Mouse (Mus musculus): ENCODE measurements around the gene Sult6b2. TPM values are rescaled to one million over a fixed set of nuclear protein-coding genes. Genes with fewer than 3 reads are reported as not detected.

The Sult6b2 gene
- polyA plus RNA-seq, 1 experiment from 2014 or later: 49.8 TPM

- H3K27me3 ChIP-seq (replicated peaks; ENCODE audit: control insufficient read depth, insufficient read depth, low read length): no peaks in the 10 kb centered on the region
- ATAC-seq: no peak
- no peaks in the 10 kb centered on the region for H3K36me3 ChIP-seq (ENCODE audit: control insufficient read depth, insufficient read depth, low read length)
- no peaks in the 10 kb centered on the region for H3K4me1 ChIP-seq (ENCODE audit: control insufficient read depth, insufficient read depth, low read length)
- 74% methylated on average over 9 of the region's 9 CpGs for WGBS
- H3K4me2 ChIP-seq (ENCODE audit: low read depth, low read length): no peak overlapping the region
- H3K9ac ChIP-seq (ENCODE audit: low read depth, low read length): no peak overlapping the region
- H3K27ac ChIP-seq (ENCODE audit: low read length): no peak overlapping the region
- no peaks in the 10 kb centered on the region for H3K9me3 ChIP-seq (ENCODE audit: control insufficient read depth, low read length)
- H3K4me3 ChIP-seq (ENCODE audit: low read length): no peak overlapping the region
These were observed 33.0 kb upstream of the Sult6b2 start for GRCm38 (mm10) chr6:142837326-142837725.

GRCm38 (mm10) chr6:142835726-142836125 is 31.4 kb upstream of the Sult6b2 start:
- Histone ChIP-seq H3K4me2 (ENCODE audit: low read depth, low read length) (no peak overlapping the region), H3K9ac (ENCODE audit: low read depth, low read length) (no peak overlapping the region), H3K27me3 (replicated peaks; ENCODE audit: control insufficient read depth, insufficient read depth, low read length) (no peaks in the 10 kb centered on the region), H3K36me3 (ENCODE audit: control insufficient read depth, insufficient read depth, low read length) (no peaks in the 10 kb centered on the region), H3K4me3 (ENCODE audit: low read length) (no peak overlapping the region), H3K4me1 (ENCODE audit: control insufficient read depth, insufficient read depth, low read length) (no peaks in the 10 kb centered on the region), H3K9me3 (ENCODE audit: control insufficient read depth, low read length) (no peaks in the 10 kb centered on the region), H3K27ac (ENCODE audit: low read length) (no peak overlapping the region)
- WGBS: 51% methylated on average over 18 of the region's 18 CpGs
- ATAC-seq: no peak

- Histone ChIP-seq H3K27me3 (replicated peaks; ENCODE audit: control insufficient read depth, insufficient read depth, low read length) (no peaks in the 10 kb centered on the region), H3K9me3 (ENCODE audit: control insufficient read depth, low read length) (no peaks in the 10 kb centered on the region), H3K27ac (ENCODE audit: low read length) (no peak overlapping the region), H3K9ac (ENCODE audit: low read depth, low read length) (no peak overlapping the region), H3K36me3 (ENCODE audit: control insufficient read depth, insufficient read depth, low read length) (no peaks in the 10 kb centered on the region), H3K4me2 (ENCODE audit: low read depth, low read length) (no peak overlapping the region), H3K4me3 (ENCODE audit: low read length) (no peak overlapping the region), H3K4me1 (ENCODE audit: control insufficient read depth, insufficient read depth, low read length) (no peaks in the 10 kb centered on the region)
- WGBS: 64% methylated on average over 4 of the region's 4 CpGs
- ATAC-seq: no peak
These were observed 30.6 kb upstream of the Sult6b2 start for GRCm38 (mm10) chr6:142834911-142835310.

- Histone ChIP-seq H3K36me3 (ENCODE audit: control insufficient read depth, insufficient read depth, low read length) (no peaks in the 10 kb centered on the region), H3K4me2 (ENCODE audit: low read depth, low read length) (no peak overlapping the region), H3K4me1 (ENCODE audit: control insufficient read depth, insufficient read depth, low read length) (no peaks in the 10 kb centered on the region), H3K9me3 (ENCODE audit: control insufficient read depth, low read length) (no peaks in the 10 kb centered on the region), H3K27me3 (replicated peaks; ENCODE audit: control insufficient read depth, insufficient read depth, low read length) (no peaks in the 10 kb centered on the region), H3K4me3 (ENCODE audit: low read length) (no peak overlapping the region), H3K9ac (ENCODE audit: low read depth, low read length) (no peak overlapping the region), H3K27ac (ENCODE audit: low read length) (no peak overlapping the region)
- WGBS: 69% methylated on average over 3 of the region's 3 CpGs
- ATAC-seq: no peak
These were observed 27.4 kb upstream of the Sult6b2 start for GRCm38 (mm10) chr6:142831706-142832105.

GRCm38 (mm10) chr6:142831243-142831642 is 26.9 kb upstream of the Sult6b2 start:
- no peak overlapping the region for H3K9ac ChIP-seq (ENCODE audit: low read depth, low read length)
- no peak overlapping the region for H3K4me3 ChIP-seq (ENCODE audit: low read length)
- no peaks in the 10 kb centered on the region for H3K36me3 ChIP-seq (ENCODE audit: control insufficient read depth, insufficient read depth, low read length)
- H3K27ac ChIP-seq (ENCODE audit: low read length): no peak overlapping the region
- 26% methylated on average over 8 of the region's 8 CpGs for WGBS
- H3K27me3 ChIP-seq (replicated peaks; ENCODE audit: control insufficient read depth, insufficient read depth, low read length): no peaks in the 10 kb centered on the region
- peak; percentile 42; the same call in 1 of the 2 replicates for ATAC-seq
- no peaks in the 10 kb centered on the region for H3K9me3 ChIP-seq (ENCODE audit: control insufficient read depth, low read length)
- H3K4me1 ChIP-seq (ENCODE audit: control insufficient read depth, insufficient read depth, low read length): no peaks in the 10 kb centered on the region
- H3K4me2 ChIP-seq (ENCODE audit: low read depth, low read length): no peak overlapping the region

GRCm38 (mm10) chr6:142830221-142830620 is 25.9 kb upstream of the Sult6b2 start:
- Histone ChIP-seq H3K27ac (ENCODE audit: low read length) (no peak overlapping the region), H3K27me3 (replicated peaks; ENCODE audit: control insufficient read depth, insufficient read depth, low read length) (no peaks in the 10 kb centered on the region), H3K4me2 (ENCODE audit: low read depth, low read length) (no peak overlapping the region), H3K36me3 (ENCODE audit: control insufficient read depth, insufficient read depth, low read length) (no peaks in the 10 kb centered on the region), H3K9me3 (ENCODE audit: control insufficient read depth, low read length) (no peaks in the 10 kb centered on the region), H3K4me1 (ENCODE audit: control insufficient read depth, insufficient read depth, low read length) (no peaks in the 10 kb centered on the region), H3K4me3 (ENCODE audit: low read length) (no peak overlapping the region), H3K9ac (ENCODE audit: low read depth, low read length) (no peak overlapping the region)
- ATAC-seq: no peak
- 89% methylated on average over 3 of the region's 3 CpGs for WGBS

GRCm38 (mm10) chr6:142825449-142825848 is 21.1 kb upstream of the Sult6b2 start:
- Histone ChIP-seq H3K27ac (ENCODE audit: low read length) (no peak overlapping the region), H3K9ac (ENCODE audit: low read depth, low read length) (no peak overlapping the region), H3K9me3 (ENCODE audit: control insufficient read depth, low read length) (no peaks in the 10 kb centered on the region), H3K36me3 (ENCODE audit: control insufficient read depth, insufficient read depth, low read length) (no peaks in the 10 kb centered on the region), H3K27me3 (replicated peaks; ENCODE audit: control insufficient read depth, insufficient read depth, low read length) (no peaks in the 10 kb centered on the region), H3K4me1 (ENCODE audit: control insufficient read depth, insufficient read depth, low read length) (no peaks in the 10 kb centered on the region), H3K4me3 (ENCODE audit: low read length) (no peak overlapping the region), H3K4me2 (ENCODE audit: low read depth, low read length) (no peak overlapping the region)
- ATAC-seq: no peak
- WGBS: 80% methylated on average over 5 of the region's 5 CpGs

- Histone ChIP-seq H3K4me1 (ENCODE audit: control insufficient read depth, insufficient read depth, low read length) (no peaks in the 10 kb centered on the region), H3K36me3 (ENCODE audit: control insufficient read depth, insufficient read depth, low read length) (no peaks in the 10 kb centered on the region)
These were observed 18.9 kb upstream of the Sult6b2 start for GRCm38 (mm10) chr6:142823008-142823787.

GRCm38 (mm10) chr6:142818306-142818705 is 14.0 kb upstream of the Sult6b2 start:
- ATAC-seq: no peak
- H3K9ac ChIP-seq (ENCODE audit: low read depth, low read length): no peak overlapping the region
- no peak overlapping the region for H3K27ac ChIP-seq (ENCODE audit: low read length)
- no peaks in the 10 kb centered on the region for H3K27me3 ChIP-seq (replicated peaks; ENCODE audit: control insufficient read depth, insufficient read depth, low read length)
- no peak overlapping the region for H3K4me2 ChIP-seq (ENCODE audit: low read depth, low read length)
- H3K36me3 ChIP-seq (ENCODE audit: control insufficient read depth, insufficient read depth, low read length): no peaks in the 10 kb centered on the region
- no peak overlapping the region for H3K4me3 ChIP-seq (ENCODE audit: low read length)
- H3K9me3 ChIP-seq (ENCODE audit: control insufficient read depth, low read length): no peaks in the 10 kb centered on the region
- H3K4me1 ChIP-seq (ENCODE audit: control insufficient read depth, insufficient read depth, low read length): peaks cover 6% of the 10 kb centered on the region; the same call in 1 of the 2 replicates
- 93% methylated on average over 10 of the region's 10 CpGs for WGBS

More at GRCm38 (mm10) chr6:142823008-142823787, 18.9 kb upstream of the Sult6b2 start:
- no peaks in the 10 kb centered on the region for H3K9me3 ChIP-seq (ENCODE audit: control insufficient read depth, low read length)
- 44% methylated on average over 5 of the region's 5 CpGs for WGBS
- H3K4me3 ChIP-seq (ENCODE audit: low read length): no peak overlapping the region
- no peaks in the 10 kb centered on the region for H3K27me3 ChIP-seq (replicated peaks; ENCODE audit: control insufficient read depth, insufficient read depth, low read length)
- H3K9ac ChIP-seq (ENCODE audit: low read depth, low read length): no peak overlapping the region
- H3K27ac ChIP-seq (ENCODE audit: low read length): no peak overlapping the region
- no peak overlapping the region for H3K4me2 ChIP-seq (ENCODE audit: low read depth, low read length)
- ATAC-seq: no peak

- no peak for ATAC-seq
- Histone ChIP-seq H3K36me3 (ENCODE audit: control insufficient read depth, insufficient read depth, low read length) (no peaks in the 10 kb centered on the region), H3K9me3 (ENCODE audit: control insufficient read depth, low read length) (no peaks in the 10 kb centered on the region), H3K9ac (ENCODE audit: low read depth, low read length) (no peak overlapping the region), H3K27ac (ENCODE audit: low read length) (no peak overlapping the region), H3K4me3 (ENCODE audit: low read length) (no peak overlapping the region), H3K4me2 (ENCODE audit: low read depth, low read length) (no peak overlapping the region), H3K4me1 (ENCODE audit: control insufficient read depth, insufficient read depth, low read length) (peaks cover 6% of the 10 kb centered on the region; the same call in 1 of the 2 replicates), H3K27me3 (replicated peaks; ENCODE audit: control insufficient read depth, insufficient read depth, low read length) (no peaks in the 10 kb centered on the region)
- 78% methylated on average over 3 of the region's 3 CpGs for WGBS
These were observed 11.2 kb upstream of the Sult6b2 start for GRCm38 (mm10) chr6:142815513-142815912.
